Mouse (Mus musculus) E14TG2a.4 (cell line): ENCODE data around the gene Bcl7c.

Experiments
- H3K27me3 ChIP-seq: 2 replicates; pipeline ENCODE4 v1.6.1; 2014; ENCODE audit warnings: low read length, control low read depth; ENCODE audit not compliant: insufficient read depth
- H3K36me3 ChIP-seq: 2 replicates; pipeline ENCODE4 v1.6.1; 2014; ENCODE audit warnings: low read length, control low read depth; ENCODE audit not compliant: insufficient read depth
- H3K4me1 ChIP-seq: replicated peaks from 2 replicates; pipeline ENCODE4 v1.6.1; 2014; ENCODE audit warnings: low read depth, low read length, control low read depth
- H3K4me3 ChIP-seq: replicated peaks from 2 replicates; pipeline ENCODE4 v1.5.1; 2014; ENCODE audit warnings: mild to moderate bottlenecking, low read length
- H3K9me3 ChIP-seq: 2 replicates; pipeline ENCODE4 v1.6.1; 2014; ENCODE audit warnings: low read length, control low read depth
- CTCF ChIP-seq: conservative IDR thresholded peaks from 2 replicates; pipeline ENCODE4 v1.5.1; 2014; ENCODE audit warnings: low read length
- NANOG ChIP-seq: IDR thresholded peaks from 2 replicates; pipeline ENCODE4 v1.6.1; 2014; ENCODE audit warnings: borderline replicate concordance, low read length, mixed read lengths
- POU5F1 ChIP-seq: IDR thresholded peaks from 2 replicates; pipeline ENCODE4 v1.6.1; 2014; ENCODE audit warnings: low read length, borderline replicate concordance

The Bcl7c gene

GRCm38 (mm10) chr7:127685304-127686018 lies 23.3 kb downstream of the Bcl7c start:
- Histone ChIP-seq H3K27me3 (0 out of 2 replicates have a peak, but pooled peaks cover 4% of the 10 kb centered on the region), H3K36me3 (no peaks in the 10 kb centered on the region), H3K9me3 (no peaks in the 10 kb centered on the region), H3K4me1 (peaks cover 38% of the 10 kb centered on the region), H3K4me3 (peak overlapping the region; percentile 8; the same call in 1 of the 2 replicates)
- TF ChIP-seq POU5F1 (no peak), NANOG (no peak), CTCF (no peak)

GRCm38 (mm10) chr7:127681888-127682553 lies 26.7 kb downstream of the Bcl7c start:
- H3K27me3 ChIP-seq, result no peaks in the 10 kb centered on the region
- TF ChIP-seq CTCF (no peak), NANOG (no peak), POU5F1 (no peak)
- no peaks in the 10 kb centered on the region for H3K9me3 ChIP-seq
- no peaks in the 10 kb centered on the region for H3K36me3 ChIP-seq
- no peak overlapping the region for H3K4me3 ChIP-seq
- H3K4me1 ChIP-seq, result peaks cover 41% of the 10 kb centered on the region

GRCm38 (mm10) chr7:127680541-127680940 lies 28.2 kb downstream of the Bcl7c start:
- Histone ChIP-seq H3K36me3 (no peaks in the 10 kb centered on the region), H3K27me3 (no peaks in the 10 kb centered on the region), H3K4me3 (no peak overlapping the region), H3K9me3 (no peaks in the 10 kb centered on the region), H3K4me1 (peaks cover 41% of the 10 kb centered on the region)
- TF ChIP-seq CTCF (no peak), NANOG (no peak), POU5F1 (no peak)

- TF ChIP-seq POU5F1, result no peak
- no peak for TF ChIP-seq NANOG
- H3K27me3 ChIP-seq, result no peaks in the 10 kb centered on the region
- H3K4me3 ChIP-seq, result no peak overlapping the region
Measured at GRCm38 (mm10) chr7:127678811-127679210, 29.9 kb downstream of the Bcl7c start.

GRCm38 (mm10) chr7:127677609-127678008 lies 31.1 kb downstream of the Bcl7c start:
- H3K36me3 ChIP-seq, result no peaks in the 10 kb centered on the region
- peaks cover 44% of the 10 kb centered on the region for H3K4me1 ChIP-seq
- TF ChIP-seq CTCF (no peak), NANOG (no peak), POU5F1 (no peak)
- no peaks in the 10 kb centered on the region for H3K9me3 ChIP-seq
- H3K4me3 ChIP-seq, result no peak overlapping the region
- no peaks in the 10 kb centered on the region for H3K27me3 ChIP-seq

More at GRCm38 (mm10) chr7:127678811-127679210, 29.9 kb downstream of the Bcl7c start:
- no peaks in the 10 kb centered on the region for H3K9me3 ChIP-seq
- H3K4me1 ChIP-seq, result peaks cover 44% of the 10 kb centered on the region
- no peaks in the 10 kb centered on the region for H3K36me3 ChIP-seq

- Histone ChIP-seq H3K4me1 (peaks cover 44% of the 10 kb centered on the region), H3K9me3 (no peaks in the 10 kb centered on the region), H3K27me3 (no peaks in the 10 kb centered on the region), H3K36me3 (no peaks in the 10 kb centered on the region), H3K4me3 (no peak overlapping the region)
- TF ChIP-seq CTCF, result peak; percentile 90
- no peak for TF ChIP-seq NANOG
Measured at GRCm38 (mm10) chr7:127677077-127677476, 31.7 kb downstream of the Bcl7c start.

- Histone ChIP-seq H3K4me3 (no peak overlapping the region), H3K36me3 (no peaks in the 10 kb centered on the region), H3K4me1 (peaks cover 44% of the 10 kb centered on the region), H3K27me3 (no peaks in the 10 kb centered on the region), H3K9me3 (no peaks in the 10 kb centered on the region)
- TF ChIP-seq CTCF, result no peak
- no peak for TF ChIP-seq NANOG
- no peak for TF ChIP-seq POU5F1
Measured at GRCm38 (mm10) chr7:127675391-127675811, 33.3 kb downstream of the Bcl7c start.

GRCm38 (mm10) chr7:127674977-127675376 lies 33.8 kb downstream of the Bcl7c start:
- peak; percentile 79 for TF ChIP-seq CTCF
- TF ChIP-seq NANOG, result no peak
- H3K9me3 ChIP-seq, result no peaks in the 10 kb centered on the region
- H3K27me3 ChIP-seq, result no peaks in the 10 kb centered on the region
- no peaks in the 10 kb centered on the region for H3K36me3 ChIP-seq
- H3K4me1 ChIP-seq, result peaks cover 41% of the 10 kb centered on the region
- H3K4me3 ChIP-seq, result no peak overlapping the region

- no peaks in the 10 kb centered on the region for H3K9me3 ChIP-seq
- no peaks in the 10 kb centered on the region for H3K36me3 ChIP-seq
- H3K27me3 ChIP-seq, result no peaks in the 10 kb centered on the region
- no peak for TF ChIP-seq CTCF
- no peak overlapping the region for H3K4me3 ChIP-seq
- peaks cover 41% of the 10 kb centered on the region for H3K4me1 ChIP-seq
Measured at GRCm38 (mm10) chr7:127672776-127673175, 36.0 kb downstream of the Bcl7c start.
